ENCODE assay signal across 8 mouse cellular contexts in the genomic region with DNA sequence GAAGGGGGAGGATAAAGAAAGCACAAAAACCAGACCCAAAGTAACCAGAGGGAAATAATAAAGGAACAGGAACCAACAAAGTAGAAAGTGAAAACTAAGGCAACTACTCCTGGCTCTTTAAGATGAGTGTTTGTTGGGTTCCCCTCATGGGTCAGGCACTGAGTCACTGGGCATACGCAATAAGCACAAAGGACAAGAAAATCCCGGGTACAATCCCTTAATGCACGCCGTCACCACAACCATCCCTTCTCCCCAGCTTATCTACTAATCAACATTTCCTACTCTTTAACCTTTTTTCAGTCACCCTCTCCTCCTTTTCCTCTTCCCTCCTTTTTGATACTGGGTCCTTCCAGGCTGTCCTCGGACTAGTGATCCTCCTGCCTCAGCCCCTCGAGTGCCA. TPM values are rescaled to one million over a fixed set of nuclear protein-coding genes. Genes with fewer than 3 reads are reported as not detected.
DNase-seq lines count a peak whose midpoint lies in the region; ATAC-seq and TF ChIP-seq lines count a peak whose summit lies in the region.

No protein-coding gene starts in this region.

- ATAC-seq in heart, embryonic 15.5 days (replicated peaks; ENCODE audit: insufficient number of reproducible peaks, insufficient read depth, low FRiP score, low read depth), result no peak
- ATAC-seq in forebrain, postnatal 0 days, result no peak

- peaks cover 16% of the 10 kb centered on the region for H3K36me3 ChIP-seq in heart, embryonic 15.5 days
- H3K36me3 ChIP-seq in ES-E14 (ENCODE audit: control insufficient read depth, insufficient read depth, low read length, poor library complexity, severe bottlenecking) (peaks cover 5% of the 10 kb centered on the region; the same call in 1 of the 2 replicates), macrophage (ENCODE audit: inconsistent target) (peaks cover 29% of the 10 kb centered on the region)
- peaks cover 14% of the 10 kb centered on the region for H3K36me3 ChIP-seq in forebrain, postnatal 0 days (ENCODE audit: insufficient read depth)

- H3K9me3 ChIP-seq in heart, embryonic 15.5 days (replicated peaks), result no peaks in the 10 kb centered on the region
- no peaks in the 10 kb centered on the region for H3K9me3 ChIP-seq in ES-E14 (ENCODE audit: control insufficient read depth, insufficient read depth, low read depth, low read length)
- H3K9me3 ChIP-seq in forebrain, postnatal 0 days (ENCODE audit: low read length), result no peaks in the 10 kb centered on the region

- H3K4me3 ChIP-seq in heart, embryonic 15.5 days, result peak overlapping the region; percentile 85
- H3K4me3 ChIP-seq in ES-E14 (ENCODE audit: insufficient read depth in 1 of 2, low read depth in 1 of 2, low read length in 2 of 2, poor library complexity in 1 of 2, severe bottlenecking in 1 of 2) (no peak overlapping the region), macrophage (ENCODE audit: inconsistent target) (peak overlapping the region; percentile 78)
- H3K4me3 ChIP-seq in forebrain, postnatal 0 days (ENCODE audit: low read depth, low read length), result peak overlapping the region; percentile 89

- intact Hi-C loops in heart, postnatal 25 days (cut with DNase I), result loop anchor here (2.0 kb wide), 1 partner anchor 22 kb away; no protein-coding TSS in a partner anchor
- intact Hi-C loops in left cerebral cortex, postnatal 10 days (cut with DNase I), result no loop called here

- H3K27me3 ChIP-seq in heart, embryonic 15.5 days, result no peaks in the 10 kb centered on the region
- H3K27me3 ChIP-seq in forebrain, postnatal 0 days (ENCODE audit: insufficient read depth, low read length), result no peaks in the 10 kb centered on the region

- TF ChIP-seq CTCF in forebrain, postnatal 0 days (IDR thresholded peaks at IDR 0.05; ENCODE audit: low read depth), result no peak

- peaks cover 69% of the 10 kb centered on the region for H3K79me2 ChIP-seq in macrophage (ENCODE audit: inconsistent target)

- no peak overlapping the region for H3K9ac ChIP-seq in heart, embryonic 15.5 days
- H3K9ac ChIP-seq in ES-E14 (ENCODE audit: insufficient read depth, low read depth, low read length, poor library complexity, severe bottlenecking), result peak overlapping the region; percentile 76; the same call in 1 of the 2 replicates
- H3K9ac ChIP-seq in forebrain, postnatal 0 days, result no peak overlapping the region

- in situ Hi-C loops in ES-E14 (cut with MboI; ENCODE audit: low sequenced_read_pairs in 2 of 2, unreplicated experiment in 2 of 2), result no loop called here

- no peak for DNase-seq in heart, postnatal 25 days (ENCODE audit: low spot score)
- no peak for DNase-seq in ES-E14 (ENCODE audit: low read depth, low spot score)
- DNase-seq in forebrain, postnatal 0 days, result no peak
- no peak for DNase-seq in natural killer cell, adult 2 months (ENCODE audit: low spot score in 2 of 2)
- DNase-seq in left cerebral cortex, postnatal 10 days (ENCODE audit: extremely low spot score in 1 of 2, low spot score in 2 of 2), result no peak
- DNase-seq in adrenal gland, postnatal 25 days, result no peak

- no peak overlapping the region for H3K27ac ChIP-seq in heart, embryonic 15.5 days
- H3K27ac ChIP-seq in ES-E14 (ENCODE audit: insufficient read depth, low read depth, low read length, poor library complexity, severe bottlenecking), result no peak overlapping the region
- H3K27ac ChIP-seq in forebrain, postnatal 0 days (ENCODE audit: low read depth, low read length), result no peak overlapping the region
- H3K27ac ChIP-seq in macrophage, result peak overlapping the region; percentile 49

- peak overlapping the region; percentile 78 for H3K4me2 ChIP-seq in heart, embryonic 15.5 days
- peak overlapping the region; percentile 61 for H3K4me2 ChIP-seq in forebrain, postnatal 0 days (ENCODE audit: low read depth)

- 71% methylated on average over 6 of the region's 6 CpGs for WGBS in heart, embryonic 15.5 days
- WGBS in forebrain, postnatal 0 days, result 87% methylated on average over 6 of the region's 6 CpGs
- 26% methylated on average over 5 of the region's 6 CpGs for WGBS in macrophage (ENCODE audit: missing documents)

- peaks cover 23% of the 10 kb centered on the region for H3K4me1 ChIP-seq in heart, embryonic 15.5 days (replicated peaks)
- H3K4me1 ChIP-seq in ES-E14 (ENCODE audit: control insufficient read depth in 2 of 2, insufficient read depth in 2 of 2, low read length in 2 of 2, poor library complexity in 1 of 2), result peaks cover 0 to 4% of the 10 kb centered on the region in 2 experiments; a peak in 1 of 4 replicates
- H3K4me1 ChIP-seq in forebrain, postnatal 0 days (ENCODE audit: insufficient read depth), result peaks cover 13% of the 10 kb centered on the region

TF ChIP-seq in ES-E14, 5 proteins besides CTCF, POLR2A, EP300 and RAD21 (continues in another document):
- no peak for TF ChIP-seq MAFK (IDR thresholded peaks at IDR 0.05; ENCODE audit: insufficient read depth, low read depth, low read length)
- TF ChIP-seq ZC3H11A (IDR thresholded peaks at IDR 0.05; ENCODE audit: borderline replicate concordance, low read depth, low read length), result no peak
- no peak for TF ChIP-seq CHD2 (IDR thresholded peaks at IDR 0.05; ENCODE audit: low read depth, low read length)

RNA-seq across cellular contexts. Expression of gene Sirt2, which starts 1.3 kb away (rescaled TPM):
- polyA plus RNA-seq in heart, embryonic 15.5 days (2015; fragmentation: Nextera tagmentation; extraction: Ambion mirVana), result 50.3 and 58.4 TPM in 2 replicates
- total RNA-seq in heart, postnatal 25 days (2021), result 10 to 100 TPM; 80.0 to 80.2 TPM
- total RNA-seq in ES-E14 (2012; rRNA removed), result 11.7 and 14.8 TPM in 2 replicates
- total RNA-seq in forebrain, postnatal 0 days (2014; rRNA removed), result 49.6 and 58.1 TPM in 2 replicates
- 105 and 106 TPM in 2 replicates for polyA plus RNA-seq in forebrain, postnatal 0 days (2015; fragmentation: Nextera tagmentation; extraction: Ambion mirVana)
- 100 to 1,000 TPM; 134 to 393 (median 201) TPM for total RNA-seq in macrophage (2018; cell fraction: chromatin; rRNA removed)
- 100 to 1,000 TPM; 106 to 194 (median 140) TPM for total RNA-seq in macrophage (2018; cell fraction: cytosol; rRNA removed)
- 100 to 1,000 TPM in 21 of 26 experiments, 10 to 100 TPM in 5; 66.8 to 249 (median 138) TPM for total RNA-seq in macrophage (2018; cell fraction: nucleus; rRNA removed)
- polyA plus RNA-seq in macrophage (2018), result 103 to 230 TPM (median 168 TPM) in 3 replicates
- 100 to 1,000 TPM; 131 to 154 TPM for total RNA-seq in left cerebral cortex, postnatal 10 days (2021)
- total RNA-seq in adrenal gland, postnatal 25 days (2021), result 71.4 and 75.2 TPM in 2 replicates

RNA-seq across cellular contexts. Expression of gene Nfkbib, which starts 2.1 kb away (rescaled TPM):
- 26.6 and 35.8 TPM in 2 replicates for polyA plus RNA-seq in heart, embryonic 15.5 days (2015; fragmentation: Nextera tagmentation; extraction: Ambion mirVana)
- total RNA-seq in heart, postnatal 25 days (2021), result 10 to 100 TPM; 22.1 to 22.9 TPM
- 17.7 and 20.1 TPM in 2 replicates for total RNA-seq in ES-E14 (2012; rRNA removed)
- 18.0 and 19.2 TPM in 2 replicates for total RNA-seq in forebrain, postnatal 0 days (2014; rRNA removed)
- polyA plus RNA-seq in forebrain, postnatal 0 days (2015; fragmentation: Nextera tagmentation; extraction: Ambion mirVana), result 59.8 and 75.4 TPM in 2 replicates
- 100 to 1,000 TPM in 12 of 26 experiments, 10 to 100 TPM in 13, 1 to 10 TPM in 1; 9.8 to 313 (median 82.3) TPM for total RNA-seq in macrophage (2018; cell fraction: chromatin; rRNA removed)
- total RNA-seq in macrophage (2018; cell fraction: cytosol; rRNA removed), result 100 to 1,000 TPM in 10 of 26 experiments, 10 to 100 TPM in 16; 32.6 to 299 (median 76.2) TPM
- 100 to 1,000 TPM in 16 of 26 experiments, 10 to 100 TPM in 10; 16.4 to 301 (median 129) TPM for total RNA-seq in macrophage (2018; cell fraction: nucleus; rRNA removed)
- 29.5 to 40.8 TPM (median 37.9 TPM) in 3 replicates for polyA plus RNA-seq in macrophage (2018)
- 10 to 100 TPM; 34.7 to 39.6 TPM for total RNA-seq in left cerebral cortex, postnatal 10 days (2021)
- total RNA-seq in adrenal gland, postnatal 25 days (2021), result 36.8 and 42.6 TPM in 2 replicates

RNA-seq across cellular contexts. Expression of gene Ccer2, which starts 9.2 kb away (rescaled TPM):
- not detected in 2 replicates for polyA plus RNA-seq in heart, embryonic 15.5 days (2015; fragmentation: Nextera tagmentation; extraction: Ambion mirVana)
- total RNA-seq in heart, postnatal 25 days (2021), result not detected
- total RNA-seq in ES-E14 (2012; rRNA removed), result not detected in 2 replicates
- not detected in 2 replicates for total RNA-seq in forebrain, postnatal 0 days (2014; rRNA removed)
- 0.59 and 0.98 TPM in 2 replicates for polyA plus RNA-seq in forebrain, postnatal 0 days (2015; fragmentation: Nextera tagmentation; extraction: Ambion mirVana)
- total RNA-seq in macrophage (2018; cell fraction: chromatin; rRNA removed), result not detected
- under 1 TPM in 1 of 26 experiments, not detected in 25; 0.10 TPM for total RNA-seq in macrophage (2018; cell fraction: cytosol; rRNA removed)
- total RNA-seq in macrophage (2018; cell fraction: nucleus; rRNA removed), result not detected
- polyA plus RNA-seq in macrophage (2018), result not detected in 3 replicates
- 1 to 10 TPM in 1 of 2 experiments, under 1 TPM in 1; 0.45 to 1.4 TPM for total RNA-seq in left cerebral cortex, postnatal 10 days (2021)
- total RNA-seq in adrenal gland, postnatal 25 days (2021), result not detected in 2 replicates

RNA-seq across cellular contexts. Expression of gene Sars2, which starts 23.4 kb away (rescaled TPM):
- 16.8 and 20.6 TPM in 2 replicates for polyA plus RNA-seq in heart, embryonic 15.5 days (2015; fragmentation: Nextera tagmentation; extraction: Ambion mirVana)
- 10 to 100 TPM; 15.4 to 15.7 TPM for total RNA-seq in heart, postnatal 25 days (2021)
- 25.2 and 27.9 TPM in 2 replicates for total RNA-seq in ES-E14 (2012; rRNA removed)
- total RNA-seq in forebrain, postnatal 0 days (2014; rRNA removed), result 12.6 and 15.1 TPM in 2 replicates
- 14.3 and 16.1 TPM in 2 replicates for polyA plus RNA-seq in forebrain, postnatal 0 days (2015; fragmentation: Nextera tagmentation; extraction: Ambion mirVana)
- 10 to 100 TPM in 19 of 26 experiments, 1 to 10 TPM in 7; 7.5 to 20.5 (median 13.7) TPM for total RNA-seq in macrophage (2018; cell fraction: chromatin; rRNA removed)
- 1 to 10 TPM; 4.3 to 7.8 (median 6.0) TPM for total RNA-seq in macrophage (2018; cell fraction: cytosol; rRNA removed)
- total RNA-seq in macrophage (2018; cell fraction: nucleus; rRNA removed), result 10 to 100 TPM in 13 of 26 experiments, 1 to 10 TPM in 13; 4.7 to 19.6 (median 9.7) TPM
- 4.6 to 7.1 TPM (median 5.6 TPM) in 3 replicates for polyA plus RNA-seq in macrophage (2018)
- 10 to 100 TPM; 15.6 to 16.0 TPM for total RNA-seq in left cerebral cortex, postnatal 10 days (2021)
- total RNA-seq in adrenal gland, postnatal 25 days (2021), result 15.4 and 22.3 TPM in 2 replicates

RNA-seq across cellular contexts. Expression of gene Rinl, which starts 23.6 kb away (rescaled TPM):
- polyA plus RNA-seq in heart, embryonic 15.5 days (2015; fragmentation: Nextera tagmentation; extraction: Ambion mirVana), result 2.8 and 7.3 TPM in 2 replicates
- total RNA-seq in heart, postnatal 25 days (2021), result 1 to 10 TPM; 1.5 to 2.2 TPM
- total RNA-seq in ES-E14 (2012; rRNA removed), result 17.2 and 18.9 TPM in 2 replicates
- 2.1 and 2.2 TPM in 2 replicates for total RNA-seq in forebrain, postnatal 0 days (2014; rRNA removed)
- 1.6 TPM in 2 replicates for polyA plus RNA-seq in forebrain, postnatal 0 days (2015; fragmentation: Nextera tagmentation; extraction: Ambion mirVana)
- 10 to 100 TPM in 22 of 26 experiments, 1 to 10 TPM in 4; 4.4 to 22.1 (median 13.1) TPM for total RNA-seq in macrophage (2018; cell fraction: chromatin; rRNA removed)
- 10 to 100 TPM; 15.4 to 44.6 (median 31.6) TPM for total RNA-seq in macrophage (2018; cell fraction: cytosol; rRNA removed)
- 10 to 100 TPM in 22 of 26 experiments, 1 to 10 TPM in 4; 6.3 to 33.1 (median 14.6) TPM for total RNA-seq in macrophage (2018; cell fraction: nucleus; rRNA removed)
- polyA plus RNA-seq in macrophage (2018), result 21.6 to 44.7 TPM (median 44.4 TPM) in 3 replicates
- 1 to 10 TPM in 1 of 2 experiments, under 1 TPM in 1; 0.83 to 3.5 TPM for total RNA-seq in left cerebral cortex, postnatal 10 days (2021)
- 2.9 and 3.1 TPM in 2 replicates for total RNA-seq in adrenal gland, postnatal 25 days (2021)

Comparison
In these comparisons a context has a peak if more than half of its experiments do, and no peak if none do; other contexts are left out.
1. H3K4me3 ChIP-seq: peak in heart, embryonic 15.5 days (single experiment), forebrain, postnatal 0 days (single experiment) and macrophage (single experiment); none in ES-E14 (0 of 2).